Mouse (Mus musculus): ENCODE results near the gene Nab1.
"Not testable (repeated sequence)": the region's sequence is repeated elsewhere in the genome, so short reads cannot be mapped to it uniquely, and the experiment has no call there.

Nab1 gene

GRCm38 (mm10) chr1:52500314-52500981 lies at the start of gene Nab1:
Gene Nab1 (minus strand): TSS chr1:52500679.
- DNase-seq (ENCODE audit: low read depth, low spot score) = peak; percentile 30

GRCm38 (mm10) chr1:52547451-52547850 lies 47.0 kb upstream of the Nab1 start:
- DNase-seq (ENCODE audit: low read depth, low spot score) = no peak

- DNase-seq (ENCODE audit: low read depth, low spot score) = no peak
These were observed 46.3 kb upstream of the Nab1 start for GRCm38 (mm10) chr1:52546796-52547195.

GRCm38 (mm10) chr1:52540124-52540523 lies 39.6 kb upstream of the Nab1 start:
- DNase-seq (ENCODE audit: low read depth, low spot score) = not testable (repeated sequence)

- DNase-seq (ENCODE audit: low read depth, low spot score) = no peak
These were observed 29.5 kb upstream of the Nab1 start for GRCm38 (mm10) chr1:52529933-52530332.

- DNase-seq (ENCODE audit: low read depth, low spot score) = no peak
These were observed 27.2 kb upstream of the Nab1 start for GRCm38 (mm10) chr1:52527656-52528055.

- DNase-seq (ENCODE audit: low read depth, low spot score) = no peak
These were observed 26.8 kb upstream of the Nab1 start for GRCm38 (mm10) chr1:52527252-52527651.

- DNase-seq (ENCODE audit: low read depth, low spot score) = no peak
These were observed 24.2 kb upstream of the Nab1 start for GRCm38 (mm10) chr1:52524663-52525062.

GRCm38 (mm10) chr1:52524150-52524549 lies 23.7 kb upstream of the Nab1 start:
- DNase-seq (ENCODE audit: low read depth, low spot score) = no peak

GRCm38 (mm10) chr1:52521436-52521993 lies 21.0 kb upstream of the Nab1 start:
- no peak for DNase-seq (ENCODE audit: low read depth, low spot score)

- no peak for DNase-seq (ENCODE audit: low read depth, low spot score)
These were observed 19.7 kb upstream of the Nab1 start for GRCm38 (mm10) chr1:52520131-52520530.

- no peak for DNase-seq (ENCODE audit: low read depth, low spot score)
These were observed 14.8 kb upstream of the Nab1 start for GRCm38 (mm10) chr1:52515249-52515648.

GRCm38 (mm10) chr1:52511788-52512425 lies 11.4 kb upstream of the Nab1 start:
- no peak for DNase-seq (ENCODE audit: low read depth, low spot score)

- no peak for DNase-seq (ENCODE audit: low read depth, low spot score)
These were observed 5.7 kb upstream of the Nab1 start for GRCm38 (mm10) chr1:52506211-52506610.

- DNase-seq (ENCODE audit: low read depth, low spot score) = no peak
These were observed 1.8 kb upstream of the Nab1 start for GRCm38 (mm10) chr1:52502296-52502695.

GRCm38 (mm10) chr1:52501688-52502133 lies 1.2 kb upstream of the Nab1 start:
- DNase-seq (ENCODE audit: low read depth, low spot score) = no peak

- no peak for DNase-seq (ENCODE audit: low read depth, low spot score)
These were observed 611 bp upstream of the Nab1 start for GRCm38 (mm10) chr1:52501090-52501489.

- DNase-seq (ENCODE audit: low read depth, low spot score) = peak; percentile 47
These were observed 722 bp downstream of the Nab1 start for GRCm38 (mm10) chr1:52499601-52500313.

- DNase-seq (ENCODE audit: low read depth, low spot score) = no peak
These were observed 1.6 kb downstream of the Nab1 start for GRCm38 (mm10) chr1:52498786-52499450.

GRCm38 (mm10) chr1:52489538-52490181 lies 10.8 kb downstream of the Nab1 start:
- DNase-seq (ENCODE audit: low read depth, low spot score) = no peak

GRCm38 (mm10) chr1:52484980-52485379 lies 15.5 kb downstream of the Nab1 start:
- DNase-seq (ENCODE audit: low read depth, low spot score) = no peak

All from mesoderm, embryonic 11.5 days (tissue).